Mouse (Mus musculus): ENCODE data around the gene Krtap19-3.

Krtap19-3 gene

GRCm38 (mm10) chr16:88877938-88878337, at the start of gene Krtap19-3:
TSS of gene Krtap19-3 (minus strand) at chr16:88878038.
- in situ Hi-C loops (cut with MboI, MseI), result no loop called here

GRCm38 (mm10) chr16:88896357-88896756, 18.5 kb upstream of the Krtap19-3 start, which contains the start of gene Krtap19-5:
TSS of gene Krtap19-5 (minus strand) at chr16:88896457.
- in situ Hi-C loops (cut with MboI, MseI), result no loop called here

DNA sequence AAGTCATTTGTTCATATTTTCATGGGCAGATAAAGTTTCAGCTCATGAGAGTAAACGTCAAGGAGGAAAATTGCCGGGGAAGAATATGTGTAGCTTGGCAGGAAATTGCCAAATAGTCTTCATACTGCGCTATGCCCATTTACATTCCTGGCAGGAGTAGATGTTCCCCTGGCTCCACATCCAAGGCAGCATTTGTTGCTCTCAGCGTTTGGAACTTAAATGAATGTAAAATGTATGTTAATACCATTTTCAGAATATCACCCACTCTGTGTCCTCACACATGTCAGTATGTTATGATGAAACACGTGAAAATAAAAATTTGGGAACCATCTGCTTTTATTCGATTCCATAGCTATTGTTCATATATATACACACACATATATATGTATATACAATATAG, 9.0 kb upstream of the Krtap19-3 start:
- in situ Hi-C loops (cut with MboI, MseI), result no loop called here

GRCm38 (mm10) chr16:88884989-88885388, 7.2 kb upstream of the Krtap19-3 start, which contains the start of gene Krtap19-4:
TSS of gene Krtap19-4 (minus strand) at chr16:88885089.
- in situ Hi-C loops (cut with MboI, MseI), result no loop called here

DNA sequence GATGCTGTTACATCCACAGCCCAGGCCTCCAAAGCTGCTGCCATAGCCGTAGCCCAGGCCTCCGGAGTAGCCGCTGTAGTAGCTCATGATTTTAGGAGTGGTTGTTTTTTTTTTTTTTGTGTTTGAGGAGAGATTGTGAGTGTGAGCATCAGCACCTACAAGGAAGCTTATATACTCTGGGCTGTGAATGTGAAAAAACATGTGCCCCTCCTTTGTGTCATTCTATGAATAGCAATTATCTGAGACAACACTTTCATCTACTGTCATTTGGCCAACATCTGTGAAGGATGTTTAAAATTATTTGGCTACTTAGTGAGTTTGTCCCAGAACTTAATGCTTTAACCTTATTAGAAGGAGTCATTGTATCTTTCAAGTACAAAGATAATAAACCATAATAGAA, 3.7 kb downstream of the Krtap19-3 start, which contains the start of gene Krtap19-2:
Krtap19-2 (minus strand) TSS at position 101 of the 400 bp plus-strand sequence.
- in situ Hi-C loops (cut with MboI, MseI), result no loop called here

DNA sequence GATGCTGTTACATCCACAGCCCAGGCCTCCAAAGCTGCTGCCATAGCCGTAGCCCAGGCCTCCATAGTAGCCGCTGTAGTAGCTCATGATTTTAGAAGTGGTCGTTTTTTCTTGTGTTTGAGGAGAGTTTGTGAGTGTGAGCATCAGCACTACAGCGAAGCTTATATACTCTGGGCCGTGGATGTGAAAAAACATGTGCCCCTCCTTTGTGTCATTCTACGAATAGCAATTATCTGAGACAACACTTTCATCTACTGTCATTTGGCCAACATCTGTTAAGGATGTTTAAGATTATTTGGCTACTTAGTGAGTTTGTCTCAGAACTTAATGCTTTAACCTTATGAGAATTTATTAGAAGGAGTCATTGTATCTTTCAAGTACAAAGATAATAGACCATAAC, 8.5 kb downstream of the Krtap19-3 start, which contains the start of gene Krtap19-1:
Krtap19-1 (minus strand) TSS at position 101 of the 400 bp plus-strand sequence.
- in situ Hi-C loops (cut with MboI, MseI), result no loop called here

- in situ Hi-C loops (cut with MboI, MseI), result no loop called here
Measured at GRCm38 (mm10) chr16:88864887-88865407, 12.9 kb downstream of the Krtap19-3 start.

DNA sequence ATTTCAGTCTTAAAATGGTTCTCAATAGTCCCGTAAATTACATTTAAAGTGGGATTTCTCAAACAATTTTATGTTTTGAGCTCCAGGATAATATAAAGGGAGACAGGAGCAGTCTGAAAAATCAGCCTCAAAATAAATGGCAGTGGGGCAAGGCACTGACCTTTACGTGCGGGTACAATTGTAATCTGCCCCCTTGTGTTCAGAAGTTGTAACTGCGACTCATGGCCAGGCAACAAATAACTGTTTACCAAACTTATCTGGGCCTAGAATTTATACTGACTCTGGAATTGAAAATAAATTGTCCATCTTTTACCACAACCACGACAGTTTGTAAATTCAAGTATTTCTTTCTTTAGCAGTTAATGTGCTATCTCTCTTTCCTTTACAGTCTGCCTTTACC, 26.4 kb downstream of the Krtap19-3 start:
- in situ Hi-C loops (cut with MboI, MseI), result no loop called here

GRCm38 (mm10) chr16:88848558-88848957, 29.3 kb downstream of the Krtap19-3 start:
- in situ Hi-C loops (cut with MboI, MseI), result no loop called here

- in situ Hi-C loops (cut with MboI, MseI), result no loop called here
Measured at GRCm38 (mm10) chr16:88847363-88847762, 30.5 kb downstream of the Krtap19-3 start.
